Mouse (Mus musculus): ENCODE results near the gene Ptprt.

GRCm38 (mm10) chr2:162568308-162569100 is 92.4 kb downstream of the Ptprt start:
- no peak for TF ChIP-seq CHD2 (IDR thresholded peaks at IDR 0.05; ENCODE audit: low read length)
- no peak for TF ChIP-seq NELFE (IDR thresholded peaks at IDR 0.05; ENCODE audit: low read depth, low read length)
- TF ChIP-seq ZMIZ1 (IDR thresholded peaks at IDR 0.05; ENCODE audit: low read depth, low read length), result no peak
- no peak for TF ChIP-seq POLR2A (IDR thresholded peaks at IDR 0.05; ENCODE audit: control insufficient read depth in 1 of 2, insufficient read depth in 1 of 2, low read depth in 1 of 2, low read length in 2 of 2, poor library complexity in 1 of 2)
- no peak for TF ChIP-seq USF1 (IDR thresholded peaks at IDR 0.05; ENCODE audit: low read depth, low read length)
- no peak for TF ChIP-seq CTCF (IDR thresholded peaks at IDR 0.05 in 2 of 3, conservative IDR thresholded peaks at IDR 0.05 in 1 of 3; ENCODE audit: control insufficient read depth in 1 of 3, insufficient read depth in 1 of 3, low read depth in 2 of 3, low read length in 3 of 3, poor library complexity in 1 of 3, severe bottlenecking in 1 of 3)
- no peak for TF ChIP-seq UBTF (IDR thresholded peaks at IDR 0.05; ENCODE audit: borderline replicate concordance, insufficient read depth, low read depth, low read length)
- no peak for TF ChIP-seq TAL1 (IDR thresholded peaks at IDR 0.05; ENCODE audit: low read length)
- TF ChIP-seq TCF12 (IDR thresholded peaks at IDR 0.05; ENCODE audit: low read depth, low read length), result no peak
